Mouse (Mus musculus): ENCODE data around the gene Adrm1. TPM values are rescaled to one million over a fixed set of nuclear protein-coding genes. Genes with fewer than 3 reads are reported as not detected.

Gene Adrm1
- total RNA-seq, 4 experiments from 2014 or later: 124 to 131 (median 129) TPM

DNA sequence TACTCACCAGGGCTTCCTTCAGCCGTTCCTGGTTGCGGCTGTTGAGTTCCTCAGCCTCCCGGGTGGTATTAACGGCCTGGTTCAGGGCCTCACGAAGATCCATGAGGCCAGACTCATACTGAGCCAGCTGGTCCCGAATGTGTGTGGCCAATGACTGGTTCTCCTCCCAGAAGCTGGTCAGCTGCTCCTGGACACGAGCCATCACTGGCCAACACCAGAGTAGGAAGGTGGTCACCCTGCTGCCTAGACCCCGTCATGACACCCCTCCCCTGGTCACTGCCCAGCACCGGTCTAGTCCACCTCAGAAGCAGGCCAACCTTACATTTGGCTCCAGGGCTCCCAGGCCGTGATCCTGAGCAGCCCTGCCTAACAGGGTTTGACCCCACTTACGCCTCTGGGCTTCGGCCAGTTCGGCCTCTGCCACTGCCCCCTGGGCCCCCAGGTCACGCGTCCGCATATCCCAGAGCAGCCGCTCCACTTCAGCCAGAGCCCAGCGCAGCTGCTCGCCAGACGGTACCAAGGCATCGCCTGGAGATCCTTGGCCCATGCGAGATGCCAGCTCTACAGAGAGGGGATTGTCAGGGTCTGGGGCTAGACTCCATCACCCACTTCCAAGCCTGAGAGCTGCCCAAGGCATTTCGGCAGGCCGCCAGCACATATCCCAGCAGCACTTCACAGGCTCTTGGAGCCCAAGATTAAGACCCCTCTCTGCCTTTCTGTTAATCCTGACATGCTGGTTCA is 12.9 kb downstream of the Adrm1 start:
- DNase-seq (ENCODE audit: low spot score in 2 of 2): no peak

DNA sequence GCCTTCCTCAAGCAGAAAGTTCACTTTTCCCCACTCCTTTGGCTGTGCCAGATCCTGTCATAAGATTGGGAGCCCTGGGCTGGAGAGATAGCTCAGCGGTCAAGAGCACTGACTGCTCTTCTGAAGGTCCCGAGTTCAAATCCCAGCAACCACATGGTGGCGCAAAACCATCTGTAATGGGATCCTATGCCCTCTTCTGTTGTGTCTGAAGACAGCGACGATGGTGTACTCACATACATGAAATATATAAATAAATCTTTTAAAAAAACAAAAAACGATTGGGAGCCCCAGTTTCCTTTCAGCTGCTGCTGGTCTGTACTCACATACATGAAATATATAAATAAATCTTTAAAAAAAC is 13.4 kb downstream of the Adrm1 start:
- DNase-seq (ENCODE audit: low spot score in 2 of 2): no peak

- DNase-seq (ENCODE audit: low spot score in 2 of 2): peak; percentile 46 to 68
These were observed 14.4 kb downstream of the Adrm1 start for GRCm38 (mm10) chr2:180185686-180186085.

DNA sequence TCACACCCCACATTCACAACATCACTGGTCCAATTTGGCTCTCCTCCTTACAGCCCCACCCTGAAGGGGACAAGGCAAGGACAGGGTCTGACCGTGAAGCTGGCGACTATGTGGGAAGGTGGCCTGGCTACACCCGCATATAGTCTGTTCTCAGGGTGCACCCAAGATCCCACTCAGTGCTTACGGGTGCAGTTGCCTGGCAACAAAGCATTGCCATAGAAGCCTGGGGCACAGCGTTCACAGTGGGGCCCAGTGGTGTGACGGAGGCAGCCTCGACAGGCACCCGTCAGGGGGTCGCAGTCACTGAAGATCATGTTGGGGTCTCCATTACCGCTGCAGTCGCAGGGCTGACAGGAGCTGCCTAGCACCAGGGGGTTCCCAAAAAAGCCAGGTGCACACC is 16.1 kb downstream of the Adrm1 start:
- no peak for DNase-seq (ENCODE audit: low spot score in 2 of 2)

DNA sequence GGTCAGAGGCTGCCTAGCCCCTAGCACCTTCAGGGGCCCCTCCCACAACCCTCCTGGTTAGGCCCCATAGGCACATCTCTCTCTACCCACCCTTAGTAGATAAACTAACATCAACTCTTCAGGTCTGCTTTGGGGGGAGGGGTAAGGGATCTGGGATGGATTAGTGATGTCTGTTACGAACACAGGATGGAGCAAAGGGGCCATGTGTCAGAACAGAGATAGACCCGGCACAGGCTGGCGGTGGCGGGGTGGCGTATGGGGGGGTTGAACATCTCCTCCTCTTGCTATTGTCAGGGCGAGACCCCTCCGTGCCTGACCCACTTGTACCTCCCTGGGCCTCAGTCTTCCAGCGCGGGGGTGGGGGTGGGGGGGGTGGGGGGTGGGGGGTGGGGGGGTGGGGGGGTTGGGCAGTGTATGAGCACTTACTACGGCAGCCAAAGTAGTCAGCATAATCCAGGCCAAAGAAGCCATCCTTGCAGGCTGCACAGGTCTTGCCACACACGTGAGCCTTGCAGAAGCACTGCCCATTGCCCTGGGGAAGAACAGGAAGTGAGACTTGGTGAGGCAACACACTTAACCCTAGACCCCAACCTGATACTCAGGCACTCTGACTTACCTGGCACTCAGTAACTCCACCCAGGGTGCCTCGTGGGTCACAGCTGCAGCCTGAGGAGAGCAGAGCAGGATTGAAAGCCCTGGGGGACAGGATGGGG is 25.5 kb downstream of the Adrm1 start:
- no peak for DNase-seq (ENCODE audit: low spot score in 2 of 2)

DNA sequence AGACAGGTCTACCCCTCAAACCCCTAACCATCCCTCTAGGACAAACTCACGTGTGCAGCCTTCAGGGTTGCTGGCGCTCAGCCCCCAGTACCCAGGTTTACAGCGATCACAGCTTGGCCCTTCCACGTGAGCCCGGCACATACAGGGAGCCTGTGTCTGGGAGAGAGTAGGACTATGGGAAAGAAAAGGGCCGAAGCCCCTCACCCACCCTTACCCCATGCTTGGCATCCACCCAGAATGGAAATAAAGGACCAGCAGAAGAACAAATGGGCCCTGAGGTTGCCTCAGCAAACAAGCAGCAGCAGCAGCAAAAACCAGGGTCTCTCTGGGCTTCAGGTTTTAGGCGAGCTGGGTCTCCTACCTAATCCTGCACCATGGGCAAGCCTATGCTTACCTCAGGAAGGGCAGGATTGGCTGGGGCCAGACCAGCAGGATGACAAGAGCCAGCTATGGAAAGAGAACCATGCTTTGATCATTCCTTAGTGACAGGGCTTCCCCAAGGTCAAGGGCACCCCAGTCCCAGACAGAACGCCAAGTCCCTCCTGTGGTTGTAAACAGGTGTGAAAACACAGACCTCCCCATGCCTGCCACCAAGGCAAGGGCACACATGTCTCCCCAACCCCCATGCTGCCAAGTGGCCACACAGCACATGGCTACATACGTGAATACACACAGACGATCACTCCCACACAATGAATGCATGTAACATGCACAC is 26.2 kb downstream of the Adrm1 start:
- DNase-seq (ENCODE audit: low spot score in 2 of 2): no peak

GRCm38 (mm10) chr2:180198782-180199181 is 27.5 kb downstream of the Adrm1 start:
- no peak for DNase-seq (ENCODE audit: low spot score in 2 of 2)

GRCm38 (mm10) chr2:180200681-180201080 is 29.4 kb downstream of the Adrm1 start:
- DNase-seq (ENCODE audit: low spot score in 2 of 2): no peak

GRCm38 (mm10) chr2:180201303-180201702 is 30.0 kb downstream of the Adrm1 start:
- no peak for DNase-seq (ENCODE audit: low spot score in 2 of 2)

- DNase-seq (ENCODE audit: low spot score in 2 of 2): no peak
These were observed 31.0 kb downstream of the Adrm1 start for GRCm38 (mm10) chr2:180202263-180202662.

DNA sequence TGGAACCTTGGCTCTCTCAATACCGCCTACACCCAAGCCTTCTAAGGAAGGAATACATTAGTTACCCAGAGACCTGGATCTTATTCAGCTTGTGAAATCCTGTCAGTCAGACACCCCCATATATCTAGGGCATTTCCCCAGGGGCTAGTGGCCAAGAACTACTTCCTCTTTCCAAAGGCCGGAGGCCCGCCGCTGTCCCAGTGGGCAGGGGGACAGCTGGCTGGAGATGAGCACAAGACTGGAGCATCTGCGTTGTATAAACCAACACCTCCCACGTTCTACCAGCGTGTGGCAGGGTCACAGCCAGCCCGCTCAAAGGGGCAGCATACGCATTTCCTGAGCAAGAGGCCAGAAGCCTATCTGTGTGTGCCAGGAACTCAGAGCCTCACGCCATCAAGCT is 31.5 kb downstream of the Adrm1 start:
- no peak for DNase-seq (ENCODE audit: low spot score in 2 of 2)

- DNase-seq (ENCODE audit: low spot score in 2 of 2): no peak
These were observed 33.2 kb downstream of the Adrm1 start for GRCm38 (mm10) chr2:180204501-180204900.

DNA sequence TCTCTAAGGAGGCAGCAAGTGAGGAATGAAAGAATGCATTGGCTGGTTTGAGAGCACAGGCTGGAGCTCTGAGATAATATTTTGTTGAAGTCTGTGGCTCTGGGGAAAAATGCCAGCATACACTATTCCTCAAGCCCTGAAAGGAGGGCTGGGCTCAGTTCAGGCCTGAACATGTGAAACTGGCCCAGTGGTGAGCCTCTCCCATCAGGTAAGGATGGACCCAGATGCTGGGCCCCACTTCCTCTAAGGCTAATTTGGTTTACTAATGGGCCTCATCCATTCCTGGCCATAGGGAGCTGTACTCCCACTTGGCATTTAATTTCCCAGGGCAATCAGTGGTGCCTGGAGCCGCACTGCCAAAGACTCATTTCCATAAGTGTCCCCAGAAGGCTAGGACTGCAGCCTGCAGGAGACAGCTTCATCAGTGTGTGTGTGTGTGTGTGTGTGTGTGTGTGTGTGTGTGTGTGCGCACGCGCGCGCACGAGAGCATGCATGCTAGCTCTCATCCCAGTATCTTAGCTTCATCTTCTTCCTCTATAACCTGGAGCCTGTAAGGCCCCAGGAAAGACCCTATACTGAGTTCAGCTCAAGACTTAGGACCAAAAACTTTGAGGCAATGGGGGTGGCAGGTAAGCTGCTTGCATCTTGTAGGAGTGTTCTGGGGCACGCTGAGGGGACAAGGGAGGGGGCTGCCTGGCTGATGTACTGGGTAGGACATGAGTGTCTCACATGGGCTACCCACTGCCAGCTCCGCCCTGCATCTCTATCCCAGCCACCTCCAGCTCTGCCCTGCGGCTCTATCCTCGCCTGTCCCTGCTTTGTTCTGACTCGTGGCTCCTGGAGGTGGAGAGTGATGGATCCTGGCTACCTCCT is 34.0 kb downstream of the Adrm1 start:
- DNase-seq (ENCODE audit: low spot score in 2 of 2): no peak

DNA sequence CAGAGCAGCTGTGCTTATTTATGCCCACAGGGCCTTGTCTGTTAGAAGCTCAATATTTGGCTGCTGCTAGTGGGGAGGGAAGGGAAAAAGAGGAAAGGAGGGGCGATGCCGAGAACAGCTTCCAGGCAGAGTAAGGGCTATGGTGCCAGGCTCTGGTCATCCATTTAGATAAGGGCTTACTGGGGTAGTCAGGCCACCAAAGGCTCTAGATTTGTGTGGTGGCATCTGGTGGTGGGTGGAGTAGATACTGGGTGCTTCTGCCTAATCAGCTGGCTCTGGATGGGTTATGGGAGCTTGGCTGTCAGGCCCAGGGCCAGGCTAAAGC is 34.6 kb downstream of the Adrm1 start:
- DNase-seq (ENCODE audit: low spot score in 2 of 2): no peak

DNA sequence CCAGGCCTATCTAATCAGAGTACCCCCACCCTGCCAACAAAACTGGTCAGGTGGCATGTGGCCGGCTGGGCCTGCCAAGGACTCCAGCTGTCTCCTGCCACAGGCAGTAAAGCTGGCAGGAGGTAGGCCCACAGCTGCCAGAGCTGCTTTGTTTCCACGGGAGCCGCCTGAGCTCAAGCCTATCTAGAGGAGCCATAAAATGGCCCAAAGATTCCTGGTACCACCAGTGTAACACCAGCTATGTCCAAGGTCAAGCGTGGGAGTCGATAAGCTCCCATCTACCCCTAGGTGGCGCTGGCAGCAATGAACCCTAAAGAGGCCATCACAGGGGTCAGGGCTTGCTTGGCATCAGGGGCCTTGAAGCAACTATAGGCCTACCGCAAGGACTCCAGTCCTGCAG is 36.6 kb downstream of the Adrm1 start:
- peak in 1 of 2 experiments; percentile 53 for DNase-seq (ENCODE audit: low spot score in 2 of 2)

DNA sequence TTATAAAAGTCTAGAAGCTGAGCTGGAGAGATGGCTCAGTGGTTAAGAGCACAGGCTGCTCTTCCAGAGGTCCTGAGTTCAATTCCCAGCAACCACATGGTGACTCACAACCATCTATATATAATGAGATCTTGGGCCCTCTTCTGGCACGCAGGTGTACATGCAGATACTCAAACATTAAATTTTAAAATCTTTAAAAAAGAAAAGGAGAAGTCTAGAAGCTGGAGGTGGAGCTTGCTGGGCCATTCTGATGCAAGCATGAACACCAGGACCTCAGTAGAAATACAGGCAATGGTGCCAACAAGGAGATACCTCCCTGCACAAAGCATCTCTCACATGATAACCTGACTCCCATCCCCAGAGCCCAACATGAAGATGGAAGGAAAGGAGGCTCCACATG is 37.7 kb downstream of the Adrm1 start:
- DNase-seq (ENCODE audit: low spot score in 2 of 2): no peak

GRCm38 (mm10) chr2:180212255-180212654 is 41.0 kb downstream of the Adrm1 start:
- DNase-seq (ENCODE audit: low spot score in 2 of 2): no peak

- DNase-seq (ENCODE audit: low spot score in 2 of 2): no peak
These were observed 43.2 kb downstream of the Adrm1 start for GRCm38 (mm10) chr2:180214352-180214978.

GRCm38 (mm10) chr2:180215011-180215461 is 43.8 kb downstream of the Adrm1 start:
- no peak for DNase-seq (ENCODE audit: low spot score in 2 of 2)

DNA sequence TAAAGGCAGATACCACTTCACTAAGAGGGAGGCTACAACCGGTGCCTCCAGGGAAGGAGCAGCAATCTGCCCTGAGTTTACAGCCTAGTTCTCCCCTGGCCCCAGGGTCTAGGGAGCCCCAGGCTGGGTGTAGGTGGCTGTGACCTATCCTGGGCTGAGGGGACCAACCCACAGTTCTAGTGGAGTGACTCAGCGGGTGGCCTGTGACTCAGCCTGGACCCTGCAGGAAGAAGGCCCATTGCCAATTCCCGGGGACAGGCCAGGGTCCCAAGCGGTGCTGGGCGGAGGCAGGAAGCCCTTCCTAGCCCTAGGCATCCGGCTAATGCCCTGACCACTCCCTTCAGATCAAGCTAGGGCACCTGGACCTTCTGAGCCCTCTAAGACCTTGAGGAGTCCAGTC is 44.7 kb downstream of the Adrm1 start:
- no peak for DNase-seq (ENCODE audit: low spot score in 2 of 2)

DNA sequence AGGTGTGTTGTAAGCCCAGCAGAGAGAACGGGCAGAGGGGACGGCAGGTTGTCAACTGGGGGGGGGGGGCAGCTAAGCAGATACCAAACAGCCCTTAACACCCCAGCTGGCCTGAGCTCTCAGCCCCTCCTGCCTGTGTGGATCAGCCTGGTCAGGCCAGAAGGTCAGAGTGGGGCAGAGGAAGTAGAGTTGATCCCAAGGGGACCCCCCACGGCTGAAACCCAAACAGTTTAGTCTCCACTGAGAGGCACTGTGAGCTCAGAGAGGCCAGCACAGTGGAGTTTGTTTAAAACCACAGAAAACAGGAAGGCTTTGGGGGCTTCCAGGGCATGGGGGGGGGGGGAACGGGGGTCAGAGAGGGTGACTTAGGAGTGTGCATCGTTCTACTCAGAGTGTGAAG is 45.6 kb downstream of the Adrm1 start:
- no peak for DNase-seq (ENCODE audit: low spot score in 2 of 2)

Measured in gastrocnemius, adult 8-10 months (tissue).